Mouse (Mus musculus) kidney, embryonic 15.5 days (tissue): ENCODE results near the gene Slc22a15. TPM values are rescaled to one million over a fixed set of nuclear protein-coding genes. Genes with fewer than 3 reads are reported as not detected.
"Not testable (repeated sequence)": the region's sequence is repeated elsewhere in the genome, so short reads cannot be mapped to it uniquely, and the experiment has no call there.

Source experiments
- ATAC-seq: fragments of 200-750 bp; cut with Nextera tagmentation; replicated peaks from 2 replicates; pipeline ENCODE4 v1.8.0; 2017; ENCODE audit warnings: moderate TSS enrichment; ENCODE audit not compliant: low FRiP score
- H3K27ac ChIP-seq: fragments of 300-500 bp; sonication (generic); 2 replicates; pipeline ENCODE4 v1.5.1; 2015; ENCODE audit warnings: mild to moderate bottlenecking, inconsistent platforms
- H3K27me3 ChIP-seq: fragments of 300-500 bp; sonication (generic); 2 replicates; pipeline ENCODE4 v1.6.1; 2015; ENCODE audit warnings: inconsistent platforms
- H3K36me3 ChIP-seq: fragments of 300-500 bp; sonication (generic); 2 replicates; pipeline ENCODE4 v1.6.1; 2015; ENCODE audit warnings: inconsistent platforms
- H3K4me1 ChIP-seq: fragments of 300-500 bp; sonication (generic); 2 replicates; pipeline ENCODE4 v1.6.1; 2015; ENCODE audit warnings: inconsistent platforms
- H3K4me2 ChIP-seq: fragments of 300-500 bp; sonication (generic); 2 replicates; pipeline ENCODE4 v1.6.1; 2015; ENCODE audit warnings: moderate library complexity, mild to moderate bottlenecking, inconsistent platforms
- H3K4me3 ChIP-seq: fragments of 300-500 bp; sonication (generic); replicated peaks from 2 replicates; pipeline ENCODE4 v1.5.1; 2015; ENCODE audit warnings: mild to moderate bottlenecking, inconsistent platforms
- H3K9ac ChIP-seq: fragments of 300-500 bp; sonication (generic); 2 replicates; pipeline ENCODE4 v1.6.1; 2015; ENCODE audit warnings: mild to moderate bottlenecking, inconsistent platforms
- H3K9me3 ChIP-seq: fragments of 300-500 bp; sonication (generic); replicated peaks from 2 replicates; pipeline ENCODE4 v1.6.1; 2016; ENCODE audit warnings: inconsistent platforms
- WGBS: fragments of 180-500 bp; shearing (Covaris S2); methylation state at CpG from one replicate; pipeline ENCODE4 v1.1.7; 2015; ENCODE audit warnings: mixed read lengths; 5-methylcytosine and 5-hydroxymethylcytosine counted together
- polyA plus RNA-seq: library from polyadenylated mRNA; unstranded; fragments of >200 nt; fragmentation: Nextera tagmentation; extraction: Ambion mirVana; gene quantifications from 2 replicates; pipeline ENCODE4 v1.2.1, GENCODE M21; 2015

Gene Slc22a15
- polyA plus RNA-seq, 1 experiment from 2014 or later: 3.1 TPM

GRCm38 (mm10) chr3:101827220-101827715 lies 97.0 kb downstream of the Slc22a15 start:
- 73% methylated on average over 6 of the region's 6 CpGs for WGBS
- ATAC-seq: no peak

GRCm38 (mm10) chr3:101824338-101824737 lies 99.9 kb downstream of the Slc22a15 start:
- ATAC-seq: no peak
- Histone ChIP-seq H3K27me3 (no peaks in the 10 kb centered on the region), H3K4me3 (no peak overlapping the region), H3K4me1 (0 out of 2 replicates have a peak, but pooled peaks cover 10% of the 10 kb centered on the region), H3K4me2 (no peak overlapping the region), H3K27ac (no peak overlapping the region), H3K9me3 (no peaks in the 10 kb centered on the region), H3K36me3 (no peaks in the 10 kb centered on the region), H3K9ac (no peak overlapping the region)
- WGBS: 88% methylated on average over 9 of the region's 9 CpGs

More at GRCm38 (mm10) chr3:101827220-101827715, 97.0 kb downstream of the Slc22a15 start:
- H3K9ac ChIP-seq: no peak overlapping the region
- no peak overlapping the region for H3K4me2 ChIP-seq
- peaks cover 25% of the 10 kb centered on the region for H3K4me1 ChIP-seq
- H3K27ac ChIP-seq: no peak overlapping the region
- H3K4me3 ChIP-seq: no peak overlapping the region
- H3K27me3 ChIP-seq: no peaks in the 10 kb centered on the region
- H3K9me3 ChIP-seq: no peaks in the 10 kb centered on the region
- no peaks in the 10 kb centered on the region for H3K36me3 ChIP-seq

- ATAC-seq: no peak
- H3K36me3 ChIP-seq: no peaks in the 10 kb centered on the region
- WGBS: 84% methylated on average over 5 of the region's 5 CpGs
- H3K27me3 ChIP-seq: no peaks in the 10 kb centered on the region
- no peak overlapping the region for H3K27ac ChIP-seq
- no peaks in the 10 kb centered on the region for H3K9me3 ChIP-seq
- 0 out of 2 replicates have a peak, but pooled peaks cover 5% of the 10 kb centered on the region for H3K4me1 ChIP-seq
- H3K4me3 ChIP-seq: no peak overlapping the region
- no peak overlapping the region for H3K4me2 ChIP-seq
- H3K9ac ChIP-seq: no peak overlapping the region
These were observed 102.2 kb downstream of the Slc22a15 start for GRCm38 (mm10) chr3:101822052-101822451.

GRCm38 (mm10) chr3:101820708-101821107 lies 103.5 kb downstream of the Slc22a15 start:
- not testable (repeated sequence) for H3K4me3 ChIP-seq, H3K4me2 ChIP-seq, H3K27me3 ChIP-seq, H3K9me3 ChIP-seq, H3K4me1 ChIP-seq, H3K27ac ChIP-seq, ATAC-seq, H3K9ac ChIP-seq, H3K36me3 ChIP-seq
- WGBS: 87% methylated on average over 3 of the region's 3 CpGs

- WGBS: 89% methylated on average over 3 of the region's 3 CpGs
- no peaks in the 10 kb centered on the region for H3K27me3 ChIP-seq
These were observed 108.2 kb downstream of the Slc22a15 start for GRCm38 (mm10) chr3:101816006-101816405.

GRCm38 (mm10) chr3:101814790-101815189 lies 109.5 kb downstream of the Slc22a15 start:
- no peak for ATAC-seq
- 73% methylated on average over 9 of the region's 9 CpGs for WGBS
- no peak overlapping the region for H3K4me3 ChIP-seq
- H3K9ac ChIP-seq: no peak overlapping the region
- no peaks in the 10 kb centered on the region for H3K9me3 ChIP-seq
- H3K27ac ChIP-seq: no peak overlapping the region
- no peaks in the 10 kb centered on the region for H3K4me1 ChIP-seq
- H3K27me3 ChIP-seq: no peaks in the 10 kb centered on the region
- H3K4me2 ChIP-seq: no peak overlapping the region
- H3K36me3 ChIP-seq: no peaks in the 10 kb centered on the region

More at GRCm38 (mm10) chr3:101816006-101816405, 108.2 kb downstream of the Slc22a15 start:
- ATAC-seq: no peak
- H3K36me3 ChIP-seq: no peaks in the 10 kb centered on the region
- no peak overlapping the region for H3K4me2 ChIP-seq
- no peak overlapping the region for H3K27ac ChIP-seq
- no peaks in the 10 kb centered on the region for H3K9me3 ChIP-seq
- H3K4me1 ChIP-seq: no peaks in the 10 kb centered on the region
- no peak overlapping the region for H3K4me3 ChIP-seq
- no peak overlapping the region for H3K9ac ChIP-seq

GRCm38 (mm10) chr3:101812341-101812962 lies 111.8 kb downstream of the Slc22a15 start:
- Histone ChIP-seq H3K4me3 (no peak overlapping the region), H3K27me3 (no peaks in the 10 kb centered on the region), H3K4me2 (no peak overlapping the region), H3K27ac (no peak overlapping the region), H3K4me1 (no peaks in the 10 kb centered on the region), H3K9ac (no peak overlapping the region), H3K36me3 (no peaks in the 10 kb centered on the region), H3K9me3 (no peaks in the 10 kb centered on the region)
- WGBS: 64% methylated on average over 10 of the region's 10 CpGs
- peak; percentile 79 for ATAC-seq

- Histone ChIP-seq H3K27ac (no peak overlapping the region), H3K27me3 (no peaks in the 10 kb centered on the region), H3K36me3 (no peaks in the 10 kb centered on the region), H3K4me1 (peaks cover 4% of the 10 kb centered on the region), H3K9me3 (no peaks in the 10 kb centered on the region), H3K4me3 (no peak overlapping the region), H3K4me2 (no peak overlapping the region), H3K9ac (no peak overlapping the region)
- no peak for ATAC-seq
- WGBS: 80% methylated on average over 4 of the region's 4 CpGs
These were observed 112.3 kb downstream of the Slc22a15 start for GRCm38 (mm10) chr3:101811931-101812330.

- 79% methylated on average over 6 of the region's 6 CpGs for WGBS
- H3K9me3 ChIP-seq: no peaks in the 10 kb centered on the region
- H3K27me3 ChIP-seq: no peaks in the 10 kb centered on the region; the same call in 1 of the 2 replicates
- ATAC-seq: no peak
- no peak overlapping the region for H3K4me3 ChIP-seq
- no peak overlapping the region for H3K27ac ChIP-seq
- H3K36me3 ChIP-seq: no peaks in the 10 kb centered on the region
- peaks cover 38% of the 10 kb centered on the region for H3K4me1 ChIP-seq
- no peak overlapping the region for H3K9ac ChIP-seq
- no peak overlapping the region for H3K4me2 ChIP-seq
These were observed 116.6 kb downstream of the Slc22a15 start for GRCm38 (mm10) chr3:101807646-101808045.

GRCm38 (mm10) chr3:101806941-101807340 lies 117.3 kb downstream of the Slc22a15 start:
- WGBS: 58% methylated on average over 4 of the region's 4 CpGs
- no peak for ATAC-seq

GRCm38 (mm10) chr3:101806149-101806548 lies 118.1 kb downstream of the Slc22a15 start:
- ATAC-seq: peak; percentile 92
- 8% methylated on average over 16 of the region's 16 CpGs for WGBS
- peak overlapping the region; percentile 61 for H3K27ac ChIP-seq
- H3K9ac ChIP-seq: no peak overlapping the region; the same call in 1 of the 2 replicates
- H3K4me3 ChIP-seq: no peak overlapping the region
- H3K4me2 ChIP-seq: peak overlapping the region; percentile 47
- peaks cover 48% of the 10 kb centered on the region for H3K4me1 ChIP-seq
- no peaks in the 10 kb centered on the region for H3K36me3 ChIP-seq
- H3K9me3 ChIP-seq: no peaks in the 10 kb centered on the region
- H3K27me3 ChIP-seq: no peaks in the 10 kb centered on the region; the same call in 1 of the 2 replicates

More at GRCm38 (mm10) chr3:101806941-101807340, 117.3 kb downstream of the Slc22a15 start:
- no peaks in the 10 kb centered on the region for H3K36me3 ChIP-seq
- H3K9ac ChIP-seq: no peak overlapping the region
- no peaks in the 10 kb centered on the region; the same call in 1 of the 2 replicates for H3K27me3 ChIP-seq
- H3K4me2 ChIP-seq: no peak overlapping the region
- H3K9me3 ChIP-seq: no peaks in the 10 kb centered on the region
- no peak overlapping the region for H3K27ac ChIP-seq
- H3K4me1 ChIP-seq: peaks cover 41% of the 10 kb centered on the region
- no peak overlapping the region for H3K4me3 ChIP-seq
